33 mouse cellular contexts compared by ENCODE assay signal in the genomic region with DNA sequence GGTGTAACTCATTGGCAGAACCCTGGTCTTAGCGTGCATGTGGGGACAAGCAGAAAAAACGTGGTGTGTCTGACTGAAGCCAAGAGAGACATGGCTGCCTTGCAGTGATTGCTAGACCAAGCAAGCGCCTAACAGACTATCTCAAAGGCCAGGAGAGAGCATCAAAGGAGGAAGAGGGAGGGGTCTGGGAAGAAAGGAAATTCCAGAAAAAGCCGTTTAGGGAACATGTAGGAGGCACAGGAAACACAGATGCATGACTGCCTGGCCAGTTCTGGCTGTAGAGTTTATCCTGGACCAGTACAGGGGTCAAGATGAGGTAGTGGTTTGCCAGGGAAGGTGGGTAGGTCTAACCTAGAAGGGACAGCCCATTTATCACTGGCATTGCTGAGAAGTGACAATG. TPM values are rescaled to one million over a fixed set of nuclear protein-coding genes. Genes with fewer than 3 reads are reported as not detected.
DNase-seq lines count a peak whose midpoint lies in the region; ATAC-seq and TF ChIP-seq lines count a peak whose summit lies in the region.
"Had no signal": no experiment of that assay in that cellular context is flagged by ENCODE, and none has a peak within 500 bp of the region (broad histone marks: within the 10 kb centered on the region; RNA-seq: fewer than 3 reads in every experiment).

No protein-coding gene starts in this region.

- 35% methylated on average over 4 of the region's 4 CpGs for WGBS in heart, embryonic 11.5 days (ENCODE audit: insufficient replicate concordance)
- 39% methylated on average over 4 of the region's 4 CpGs for WGBS in heart, postnatal 0 days
- WGBS in liver, postnatal 0 days (ENCODE audit: insufficient replicate concordance), result 55% methylated on average over 4 of the region's 4 CpGs
- 51% methylated on average over 4 of the region's 4 CpGs for WGBS in liver, embryonic 11.5 days
- WGBS in intestine, embryonic 16.5 days, result 49% methylated on average over 4 of the region's 4 CpGs

- H3K4me3 ChIP-seq in heart, embryonic 11.5 days (ENCODE audit: low read depth, low read length), result no peak overlapping the region
- H3K4me3 ChIP-seq in heart, postnatal 0 days (ENCODE audit: low read depth, low read length), result no peak overlapping the region
- H3K4me3 ChIP-seq in liver, postnatal 0 days (ENCODE audit: low read depth, low read length), result no peak overlapping the region; the same call in 1 of the 2 replicates
- H3K4me3 ChIP-seq in liver, embryonic 11.5 days (ENCODE audit: low read depth, low read length), result no peak overlapping the region
- no peak overlapping the region for H3K4me3 ChIP-seq in intestine, embryonic 16.5 days (ENCODE audit: low read length)
- H3K4me3 ChIP-seq: erythroblast, embryonic 14.5 days; hindbrain, embryonic 10.5 days; hindbrain, embryonic 15.5 days; layer of hippocampus, adult 2 months; left cerebral cortex, adult 2 months; limb, embryonic 12.5 days; midbrain, embryonic 10.5 days; midbrain, embryonic 15.5 days; neural tube, embryonic 15.5 days had no signal

- no peak for TF ChIP-seq CTCF in heart, postnatal 0 days (IDR thresholded peaks at IDR 0.05; ENCODE audit: low read depth)
- TF ChIP-seq CTCF in liver, postnatal 0 days (IDR thresholded peaks at IDR 0.05; ENCODE audit: low read depth), result no peak

- no peak overlapping the region for H3K4me2 ChIP-seq in heart, embryonic 11.5 days
- no peak overlapping the region for H3K4me2 ChIP-seq in heart, postnatal 0 days (ENCODE audit: low read depth, low read length)
- H3K4me2 ChIP-seq in liver, postnatal 0 days (ENCODE audit: low read depth, low read length), result peak overlapping the region; percentile 36
- H3K4me2 ChIP-seq in liver, embryonic 11.5 days, result no peak overlapping the region
- H3K4me2 ChIP-seq in intestine, embryonic 16.5 days (ENCODE audit: low read depth, low read length), result no peak overlapping the region
- H3K4me2 ChIP-seq: hindbrain, embryonic 15.5 days; limb, embryonic 12.5 days; midbrain, embryonic 15.5 days; neural tube, embryonic 15.5 days had no signal

- ATAC-seq in heart, embryonic 11.5 days (replicated peaks; ENCODE audit: insufficient number of reproducible peaks, low FRiP score, low TSS enrichment), result 0 out of 2 replicates have a peak, but pooled peaks have one; percentile 39
- ATAC-seq in heart, postnatal 0 days (ENCODE audit: insufficient read depth, low read depth), result peak; percentile 66
- ATAC-seq in liver, postnatal 0 days, result no peak
- no peak for ATAC-seq in liver, embryonic 11.5 days (replicated peaks; ENCODE audit: low FRiP score)
- ATAC-seq in intestine, embryonic 16.5 days, result no peak
- ATAC-seq: forebrain, embryonic 16.5 days; inflammation-experienced regulatory T-cells, adult 6 months; midbrain, embryonic 15.5 days; Patski had no signal

- no peaks in the 10 kb centered on the region for H3K4me1 ChIP-seq in heart, embryonic 11.5 days (ENCODE audit: control insufficient read depth, insufficient read depth, low read length)
- no peaks in the 10 kb centered on the region for H3K4me1 ChIP-seq in heart, postnatal 0 days (ENCODE audit: control insufficient read depth, insufficient read depth)
- H3K4me1 ChIP-seq in liver, postnatal 0 days (ENCODE audit: insufficient read depth), result no peaks in the 10 kb centered on the region; the same call in 1 of the 2 replicates
- H3K4me1 ChIP-seq in liver, embryonic 11.5 days (replicated peaks; ENCODE audit: control insufficient read depth, insufficient read depth, low read length), result no peaks in the 10 kb centered on the region
- H3K4me1 ChIP-seq in intestine, embryonic 16.5 days (ENCODE audit: control insufficient read depth, insufficient read depth, low read length), result no peaks in the 10 kb centered on the region
- H3K4me1 ChIP-seq: hindbrain, embryonic 10.5 days; hindbrain, embryonic 15.5 days; limb, embryonic 12.5 days; midbrain, embryonic 10.5 days; midbrain, embryonic 15.5 days; neural tube, embryonic 15.5 days had no signal

- H3K9ac ChIP-seq in heart, embryonic 11.5 days (ENCODE audit: low read depth, low read length), result no peak overlapping the region
- H3K9ac ChIP-seq in heart, postnatal 0 days (replicated peaks; ENCODE audit: low read depth, low read length), result no peak overlapping the region
- no peak overlapping the region for H3K9ac ChIP-seq in liver, postnatal 0 days (replicated peaks)
- H3K9ac ChIP-seq in liver, embryonic 11.5 days (ENCODE audit: low read depth, low read length), result no peak overlapping the region
- no peak overlapping the region for H3K9ac ChIP-seq in intestine, embryonic 16.5 days (ENCODE audit: low read depth, low read length)
- H3K9ac ChIP-seq: hindbrain, embryonic 15.5 days; limb, embryonic 12.5 days; midbrain, embryonic 15.5 days; neural tube, embryonic 15.5 days had no signal

- intact Hi-C loops in heart, postnatal 25 days (cut with DNase I), result no loop called here

- H3K27ac ChIP-seq in heart, embryonic 11.5 days (ENCODE audit: low read depth, low read length), result no peak overlapping the region
- no peak overlapping the region for H3K27ac ChIP-seq in heart, postnatal 0 days (ENCODE audit: low read depth)
- H3K27ac ChIP-seq in liver, postnatal 0 days (ENCODE audit: low read depth), result no peak overlapping the region
- H3K27ac ChIP-seq in liver, embryonic 11.5 days (ENCODE audit: low read depth, low read length), result no peak overlapping the region
- H3K27ac ChIP-seq in intestine, embryonic 16.5 days (ENCODE audit: low read length), result no peak overlapping the region
- H3K27ac ChIP-seq: hindbrain, embryonic 10.5 days; hindbrain, embryonic 15.5 days; layer of hippocampus, adult 2 months; left cerebral cortex, adult 2 months; limb, embryonic 12.5 days; midbrain, embryonic 10.5 days; midbrain, embryonic 15.5 days; neural tube, embryonic 15.5 days had no signal

- H3K27me3 ChIP-seq in heart, embryonic 11.5 days (ENCODE audit: control insufficient read depth, insufficient read depth, low read length), result no peaks in the 10 kb centered on the region
- H3K27me3 ChIP-seq in heart, postnatal 0 days (ENCODE audit: control insufficient read depth, insufficient read depth, low read length), result no peaks in the 10 kb centered on the region
- H3K27me3 ChIP-seq in liver, postnatal 0 days (ENCODE audit: insufficient read depth, low read length), result no peaks in the 10 kb centered on the region
- no peaks in the 10 kb centered on the region for H3K27me3 ChIP-seq in liver, embryonic 11.5 days (replicated peaks; ENCODE audit: control insufficient read depth, insufficient read depth, low read length)
- no peaks in the 10 kb centered on the region for H3K27me3 ChIP-seq in intestine, embryonic 16.5 days (replicated peaks; ENCODE audit: control insufficient read depth, insufficient read depth, low read length)
- H3K27me3 ChIP-seq: hindbrain, embryonic 15.5 days; limb, embryonic 12.5 days; midbrain, embryonic 15.5 days; neural tube, embryonic 15.5 days; Patski had no signal

- no peaks in the 10 kb centered on the region for H3K9me3 ChIP-seq in heart, embryonic 11.5 days (replicated peaks; ENCODE audit: control insufficient read depth, low read length)
- H3K9me3 ChIP-seq in heart, postnatal 0 days (replicated peaks; ENCODE audit: control insufficient read depth, low read length), result no peaks in the 10 kb centered on the region
- no peaks in the 10 kb centered on the region for H3K9me3 ChIP-seq in liver, postnatal 0 days (ENCODE audit: low read length)
- H3K9me3 ChIP-seq in liver, embryonic 11.5 days (ENCODE audit: control insufficient read depth, low read length), result no peaks in the 10 kb centered on the region
- no peaks in the 10 kb centered on the region for H3K9me3 ChIP-seq in intestine, embryonic 16.5 days (ENCODE audit: control insufficient read depth, low read length)
- H3K9me3 ChIP-seq: hindbrain, embryonic 10.5 days; hindbrain, embryonic 15.5 days; limb, embryonic 12.5 days; midbrain, embryonic 15.5 days; neural tube, embryonic 15.5 days had no signal

- no peaks in the 10 kb centered on the region for H3K36me3 ChIP-seq in heart, embryonic 11.5 days (ENCODE audit: control insufficient read depth, insufficient read depth, low read length)
- H3K36me3 ChIP-seq in heart, postnatal 0 days (replicated peaks; ENCODE audit: control insufficient read depth, insufficient read depth, low read length), result no peaks in the 10 kb centered on the region
- no peaks in the 10 kb centered on the region for H3K36me3 ChIP-seq in liver, postnatal 0 days (replicated peaks; ENCODE audit: insufficient read depth, low read length)
- H3K36me3 ChIP-seq in liver, embryonic 11.5 days (ENCODE audit: control insufficient read depth, insufficient read depth, low read length), result no peaks in the 10 kb centered on the region
- H3K36me3 ChIP-seq in intestine, embryonic 16.5 days (ENCODE audit: control insufficient read depth, insufficient read depth, low read length), result no peaks in the 10 kb centered on the region
- H3K36me3 ChIP-seq: hindbrain, embryonic 10.5 days; hindbrain, embryonic 15.5 days; limb, embryonic 12.5 days; midbrain, embryonic 10.5 days; midbrain, embryonic 15.5 days; neural tube, embryonic 15.5 days had no signal

- 0 out of 2 replicates have a peak, but pooled peaks have one; percentile 30 for TF ChIP-seq EP300 in heart, postnatal 0 days (IDR thresholded peaks at IDR 0.05; ENCODE audit: low read depth)
- TF ChIP-seq EP300 in liver, postnatal 0 days (IDR thresholded peaks at IDR 0.05; ENCODE audit: low read depth), result no peak

- no peak for DNase-seq in heart, postnatal 25 days (ENCODE audit: low spot score)
- DNase-seq in heart, postnatal 0 days (ENCODE audit: low spot score), result peak; percentile 58
- no peak for DNase-seq in heart, adult 9 months (ENCODE audit: low spot score in 2 of 2)
- no peak for DNase-seq in liver, postnatal 0 days
- no peak for DNase-seq in liver, embryonic 11.5 days (ENCODE audit: low spot score)
- DNase-seq in heart, postnatal 4 days, result peak; percentile 10
- DNase-seq: adrenal gland, postnatal 10 days; cerebellum, adult 11 months; cerebellum, adult 9-11 months; kidney, adult 18-20 months; lung, postnatal 14 days; retina, postnatal 1 day; right cerebral cortex, postnatal 14 days; thymus, adult 2 months; thymus, postnatal 36 days had no signal

RNA-seq across cellular contexts. Expression of gene Pilra, which starts 2.6 kb away (rescaled TPM):
- polyA plus RNA-seq in heart, embryonic 11.5 days (2014; fragmentation: Nextera tagmentation; extraction: Ambion mirVana), result 2.1 and 2.9 TPM in 2 replicates
- 1 to 10 TPM; 1.7 to 1.9 TPM for total RNA-seq in heart, postnatal 25 days (2021)
- total RNA-seq in heart, postnatal 0 days (2014; rRNA removed; ENCODE audit: low replicate concordance), result 3.7 and 78.0 TPM in 2 replicates
- 2.0 TPM in 2 replicates for polyA plus RNA-seq in heart, postnatal 0 days (2015; fragmentation: Nextera tagmentation; extraction: Ambion mirVana)
- polyA plus RNA-seq in liver, postnatal 0 days (2015; fragmentation: Nextera tagmentation; extraction: Ambion mirVana), result 8.7 and 12.1 TPM in 2 replicates
- polyA plus RNA-seq in liver, embryonic 11.5 days (2014; fragmentation: Nextera tagmentation; extraction: Ambion mirVana), result 1.3 and 1.5 TPM in 2 replicates
- total RNA-seq in heart, postnatal 4 days (2021), result 1 to 10 TPM in 1 of 2 experiments, under 1 TPM in 1; 0.71 to 2.4 TPM
- polyA plus RNA-seq in intestine, embryonic 16.5 days (2015; fragmentation: Nextera tagmentation; extraction: Ambion mirVana), result 2.8 and 4.2 TPM in 2 replicates
- polyA plus RNA-seq: erythroblast, embryonic 14.5 days; forebrain, embryonic 16.5 days; midbrain, embryonic 15.5 days had no signal

RNA-seq across cellular contexts. Expression of gene Pilrb1, which starts 24.4 kb away (rescaled TPM):
- 0.13 and 0.84 TPM in 2 replicates for polyA plus RNA-seq in heart, embryonic 11.5 days (2014; fragmentation: Nextera tagmentation; extraction: Ambion mirVana)
- total RNA-seq in heart, postnatal 25 days (2021), result under 1 TPM; 0.61 to 0.83 TPM
- total RNA-seq in heart, postnatal 0 days (2014; rRNA removed; ENCODE audit: low replicate concordance), result 0.66 TPM in 1 of 2 replicates, not detected in the other
- 0.45 and 0.75 TPM in 2 replicates for polyA plus RNA-seq in heart, postnatal 0 days (2015; fragmentation: Nextera tagmentation; extraction: Ambion mirVana)
- 11.7 and 11.9 TPM in 2 replicates for polyA plus RNA-seq in liver, postnatal 0 days (2015; fragmentation: Nextera tagmentation; extraction: Ambion mirVana)
- 1.5 and 1.6 TPM in 2 replicates for polyA plus RNA-seq in liver, embryonic 11.5 days (2014; fragmentation: Nextera tagmentation; extraction: Ambion mirVana)
- total RNA-seq in heart, postnatal 4 days (2021), result under 1 TPM in 1 of 2 experiments, not detected in 1; 0.38 TPM
- 1.3 and 1.8 TPM in 2 replicates for polyA plus RNA-seq in intestine, embryonic 16.5 days (2015; fragmentation: Nextera tagmentation; extraction: Ambion mirVana)
- total RNA-seq: layer of hippocampus, adult 2 months; layer of hippocampus, postnatal 14 days; left cerebral cortex, adult 2 months; left cerebral cortex, postnatal 25 days had no signal
- polyA plus RNA-seq: erythroblast, embryonic 14.5 days; forebrain, embryonic 11.5 days; forebrain, embryonic 16.5 days; hindbrain, embryonic 10.5 days; hindbrain, embryonic 15.5 days; limb, embryonic 12.5 days; midbrain, embryonic 10.5 days; midbrain, embryonic 15.5 days; neural tube, embryonic 15.5 days; Patski had no signal

RNA-seq across cellular contexts. Expression of gene Pilrb2, which starts 38.1 kb away (rescaled TPM):
- polyA plus RNA-seq in heart, embryonic 11.5 days (2014; fragmentation: Nextera tagmentation; extraction: Ambion mirVana), result 2.1 and 2.7 TPM in 2 replicates
- total RNA-seq in heart, postnatal 25 days (2021), result under 1 TPM in 1 of 2 experiments, not detected in 1; 0.81 TPM
- total RNA-seq in heart, postnatal 0 days (2014; rRNA removed; ENCODE audit: low replicate concordance), result 2.4 TPM in 1 of 2 replicates, not detected in the other
- 1.2 and 1.6 TPM in 2 replicates for polyA plus RNA-seq in heart, postnatal 0 days (2015; fragmentation: Nextera tagmentation; extraction: Ambion mirVana)
- 11.6 and 13.2 TPM in 2 replicates for polyA plus RNA-seq in liver, postnatal 0 days (2015; fragmentation: Nextera tagmentation; extraction: Ambion mirVana)
- polyA plus RNA-seq in liver, embryonic 11.5 days (2014; fragmentation: Nextera tagmentation; extraction: Ambion mirVana), result 1.3 and 2.1 TPM in 2 replicates
- total RNA-seq in heart, postnatal 4 days (2021), result 1 to 10 TPM in 1 of 2 experiments, not detected in 1; 1.0 TPM
- polyA plus RNA-seq in intestine, embryonic 16.5 days (2015; fragmentation: Nextera tagmentation; extraction: Ambion mirVana), result 1.3 and 1.8 TPM in 2 replicates
- total RNA-seq: gastrocnemius, adult 8-10 months; layer of hippocampus, adult 2 months; layer of hippocampus, postnatal 14 days; left cerebral cortex, adult 2 months; left cerebral cortex, postnatal 25 days had no signal
- polyA plus RNA-seq: erythroblast, embryonic 14.5 days; forebrain, embryonic 11.5 days; forebrain, embryonic 16.5 days; hindbrain, embryonic 15.5 days; inflammation-experienced regulatory T-cells, adult 6 months; limb, embryonic 12.5 days; midbrain, embryonic 10.5 days; midbrain, embryonic 15.5 days; neural tube, embryonic 15.5 days; Patski had no signal

RNA-seq across cellular contexts. Expression of gene Zcwpw1, which starts 45.9 kb away (rescaled TPM):
- 12.4 and 13.7 TPM in 2 replicates for polyA plus RNA-seq in heart, embryonic 11.5 days (2014; fragmentation: Nextera tagmentation; extraction: Ambion mirVana)
- total RNA-seq in heart, postnatal 25 days (2021), result under 1 TPM; 0.57 to 0.89 TPM
- total RNA-seq in heart, postnatal 0 days (2014; rRNA removed; ENCODE audit: low replicate concordance), result 1.4 and 8.7 TPM in 2 replicates
- polyA plus RNA-seq in heart, postnatal 0 days (2015; fragmentation: Nextera tagmentation; extraction: Ambion mirVana), result 2.2 and 3.6 TPM in 2 replicates
- 1.5 and 1.9 TPM in 2 replicates for polyA plus RNA-seq in liver, postnatal 0 days (2015; fragmentation: Nextera tagmentation; extraction: Ambion mirVana)
- 10.2 and 13.1 TPM in 2 replicates for polyA plus RNA-seq in liver, embryonic 11.5 days (2014; fragmentation: Nextera tagmentation; extraction: Ambion mirVana)
- 1 to 10 TPM; 2.4 to 3.2 TPM for total RNA-seq in heart, postnatal 4 days (2021)
- 11.0 and 11.8 TPM in 2 replicates for polyA plus RNA-seq in intestine, embryonic 16.5 days (2015; fragmentation: Nextera tagmentation; extraction: Ambion mirVana)

RNA-seq across cellular contexts. Expression of gene Mepce, which starts 46.0 kb away (rescaled TPM):
- 7.4 and 9.2 TPM in 2 replicates for polyA plus RNA-seq in heart, embryonic 11.5 days (2014; fragmentation: Nextera tagmentation; extraction: Ambion mirVana)
- 10 to 100 TPM; 20.6 to 29.3 TPM for total RNA-seq in heart, postnatal 25 days (2021)
- total RNA-seq in heart, postnatal 0 days (2014; rRNA removed; ENCODE audit: low replicate concordance), result 18.0 and 19.6 TPM in 2 replicates
- 5.0 and 5.4 TPM in 2 replicates for polyA plus RNA-seq in heart, postnatal 0 days (2015; fragmentation: Nextera tagmentation; extraction: Ambion mirVana)
- 4.7 and 5.0 TPM in 2 replicates for polyA plus RNA-seq in liver, postnatal 0 days (2015; fragmentation: Nextera tagmentation; extraction: Ambion mirVana)
- 9.3 and 11.1 TPM in 2 replicates for polyA plus RNA-seq in liver, embryonic 11.5 days (2014; fragmentation: Nextera tagmentation; extraction: Ambion mirVana)
- total RNA-seq in heart, postnatal 4 days (2021), result 10 to 100 TPM; 29.0 to 40.3 TPM
- polyA plus RNA-seq in intestine, embryonic 16.5 days (2015; fragmentation: Nextera tagmentation; extraction: Ambion mirVana), result 7.1 and 7.4 TPM in 2 replicates

Comparison
In these comparisons a context has a peak if more than half of its experiments do, and no peak if none do; other contexts are left out.
1. DNase-seq: peak in heart, postnatal 0 days (single experiment) and heart, postnatal 4 days (single experiment); none in heart, postnatal 25 days (single experiment), heart, adult 9 months (0 of 2), liver, postnatal 0 days (single experiment) and liver, embryonic 11.5 days (single experiment).
2. ATAC-seq: peak in heart, embryonic 11.5 days (single experiment) and heart, postnatal 0 days (single experiment); none in liver, postnatal 0 days (single experiment), liver, embryonic 11.5 days (single experiment) and intestine, embryonic 16.5 days (single experiment).